Mouse (Mus musculus) urinary bladder, postnatal 4 days (tissue): ENCODE results near the gene Pigu.

ENCODE experiments used
- DNase-seq, 2 experiments: peaks; one replicate each; pipeline ENCODE4 v3.0.0; 2021 to 2022; ENCODE audit warnings: low spot score in 2 of 2

Gene Pigu

GRCm38 (mm10) chr2:155367635-155368284 lies 10.5 kb upstream of the Pigu start:
- DNase-seq = no peak

- no peak for DNase-seq
These were observed 613 bp upstream of the Pigu start for GRCm38 (mm10) chr2:155357686-155358399.

DNA sequence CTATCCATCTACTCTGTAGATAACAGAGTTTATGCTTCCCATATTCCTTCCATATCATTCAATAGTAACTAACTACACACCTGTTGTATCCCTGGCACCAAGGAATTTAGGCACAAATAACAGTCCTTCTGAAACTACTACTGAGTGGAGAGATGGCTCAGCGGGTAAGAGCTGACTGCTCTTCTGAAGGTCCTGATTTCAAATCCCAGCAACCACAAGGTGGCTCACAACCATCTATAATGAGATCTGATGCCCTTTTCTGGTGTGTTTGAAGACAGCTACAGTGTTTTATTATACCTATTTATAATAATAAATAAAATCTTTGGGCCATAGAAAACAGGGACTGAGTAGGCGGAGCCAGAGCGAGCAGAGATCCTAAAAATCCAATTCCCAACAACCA lies 2.8 kb downstream of the Pigu start:
- no peak for DNase-seq

GRCm38 (mm10) chr2:155346670-155347069 lies 10.6 kb downstream of the Pigu start:
- DNase-seq = no peak

- no peak for DNase-seq
These were observed 17.1 kb downstream of the Pigu start for GRCm38 (mm10) chr2:155340166-155340565.

DNA sequence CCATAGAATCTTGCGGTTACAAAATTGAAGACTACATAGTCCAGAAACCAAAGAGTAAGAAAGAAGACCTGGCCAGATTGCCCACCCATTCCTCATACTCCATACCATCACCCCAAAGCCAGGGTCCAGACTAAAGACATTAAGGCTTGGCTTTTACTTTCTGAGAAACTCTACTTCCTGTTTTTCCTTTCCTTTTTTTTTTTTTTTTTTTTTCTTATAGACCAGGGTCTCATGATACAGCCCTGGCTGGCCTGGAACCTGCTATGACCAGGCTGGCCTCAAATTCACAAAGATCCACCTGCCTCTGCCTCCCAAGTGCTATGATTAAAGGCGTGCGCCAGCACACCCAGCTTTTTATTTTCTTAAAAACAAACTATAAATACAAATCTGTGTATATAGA lies 21.0 kb downstream of the Pigu start:
- DNase-seq = no peak

DNA sequence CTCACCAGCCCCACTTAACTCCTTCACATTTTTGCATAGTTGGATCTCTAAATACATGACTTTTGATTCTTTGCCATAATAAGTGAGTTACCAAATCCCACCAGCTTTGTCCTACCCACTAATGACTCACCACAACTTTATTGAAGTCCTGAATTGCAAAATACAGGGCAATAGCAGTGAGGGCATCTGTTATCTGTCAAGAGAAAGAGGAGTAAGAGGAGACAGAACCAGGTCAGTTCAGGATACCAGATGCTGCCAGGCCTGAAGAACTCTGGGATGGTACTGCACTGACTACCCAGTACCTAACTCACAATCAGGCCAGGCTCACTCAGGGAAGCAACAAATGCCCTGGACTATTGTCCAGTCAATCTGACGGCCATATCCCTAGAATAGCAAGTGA lies 22.0 kb downstream of the Pigu start:
- DNase-seq = no peak

DNA sequence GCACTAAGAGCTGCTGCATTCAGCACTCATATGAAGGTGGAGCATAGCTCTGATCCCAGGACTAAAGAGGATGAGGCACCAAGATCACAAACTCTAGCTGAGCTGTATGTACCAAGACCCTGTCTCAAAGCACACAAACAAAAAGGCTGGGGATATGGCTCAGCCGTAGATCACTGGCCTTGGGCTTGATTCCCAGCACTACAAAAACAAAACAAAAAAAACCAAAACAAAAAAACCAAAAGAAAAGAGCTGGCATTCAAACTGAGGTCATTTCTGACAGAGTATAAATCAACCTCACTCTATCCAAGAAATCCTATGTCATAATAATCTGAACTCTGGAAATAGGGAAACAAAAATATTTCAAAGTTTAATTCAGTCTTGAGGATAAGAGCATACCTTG lies 23.8 kb downstream of the Pigu start:
- no peak for DNase-seq

DNA sequence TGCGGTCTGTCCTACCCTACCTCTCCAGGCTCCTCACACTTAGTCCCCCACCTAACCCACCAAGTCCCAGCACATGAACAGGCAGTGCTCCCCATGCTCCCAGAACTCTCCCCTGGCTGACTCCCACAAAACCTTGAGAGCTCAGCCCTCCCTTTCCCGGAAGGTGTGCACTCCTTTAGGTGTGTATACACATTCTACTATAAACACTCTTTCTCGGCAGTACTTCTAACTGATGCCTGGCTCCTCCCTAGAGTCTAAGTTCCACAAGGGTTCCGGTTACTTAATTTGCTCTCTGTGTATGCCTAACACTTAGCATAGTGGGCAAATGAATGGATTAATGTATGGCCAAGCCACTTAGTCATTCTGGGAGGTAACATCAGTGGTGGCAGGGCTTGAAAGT lies 25.9 kb downstream of the Pigu start:
- no peak for DNase-seq

DNA sequence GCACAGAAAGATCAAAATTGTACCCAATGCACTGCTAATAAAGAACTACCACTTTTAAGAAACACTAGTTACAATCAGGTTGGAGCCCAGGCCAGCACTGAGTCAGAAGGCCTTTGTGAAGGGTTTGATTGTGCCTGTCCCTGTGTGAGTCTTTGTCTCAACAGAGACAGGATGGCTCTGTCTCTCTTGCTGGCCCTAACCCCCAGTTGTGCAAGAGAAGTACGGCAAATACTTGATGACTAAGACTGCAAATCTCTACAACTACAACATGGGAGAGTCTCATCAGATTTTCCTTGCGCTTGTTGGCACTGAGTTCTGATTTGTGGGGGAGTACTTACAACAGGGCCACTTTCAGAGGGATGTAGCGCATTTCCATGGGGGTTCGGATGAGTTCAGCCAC lies 26.4 kb downstream of the Pigu start:
- no peak for DNase-seq

DNA sequence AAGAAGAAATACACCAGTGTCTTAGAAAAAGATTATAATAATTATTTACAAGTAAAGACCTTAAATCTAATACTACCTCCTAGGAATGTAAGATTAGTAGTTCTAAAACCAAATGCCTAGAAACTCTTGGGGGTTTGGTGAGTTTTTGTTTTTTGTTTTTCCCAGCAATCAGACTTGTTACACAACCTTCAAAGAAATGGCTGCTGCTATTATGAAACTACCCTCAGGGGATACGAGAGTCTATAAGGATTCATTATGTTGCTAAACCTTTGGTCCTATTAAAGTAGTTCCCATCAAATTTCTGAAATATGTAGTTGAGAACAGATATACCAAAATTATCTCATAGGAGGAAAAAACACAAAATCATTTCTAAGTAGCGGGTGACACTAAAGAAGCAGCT lies 27.5 kb downstream of the Pigu start:
- no peak for DNase-seq

DNA sequence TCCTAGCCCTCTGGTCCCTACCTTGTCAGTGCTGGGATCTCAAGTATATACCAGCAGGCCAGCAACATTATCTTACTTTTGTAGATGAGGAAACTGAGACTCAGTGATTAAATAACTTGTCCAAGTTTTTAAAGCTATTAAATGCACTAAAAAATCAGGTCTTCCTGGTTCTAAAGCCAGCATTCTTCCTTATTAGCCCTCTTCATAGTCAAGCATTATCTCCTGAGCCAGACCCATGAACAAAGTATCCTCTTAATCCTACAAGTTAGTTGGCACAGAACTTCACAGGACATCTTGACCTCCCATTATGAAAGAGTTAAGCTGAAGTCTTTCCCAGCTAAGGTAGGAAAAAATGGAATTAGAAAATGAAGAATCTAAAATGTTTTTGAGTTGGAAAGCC lies 28.3 kb downstream of the Pigu start:
- no peak for DNase-seq

- DNase-seq = no peak
These were observed 29.3 kb downstream of the Pigu start for GRCm38 (mm10) chr2:155327906-155328305.

GRCm38 (mm10) chr2:155326001-155326400 lies 31.2 kb downstream of the Pigu start:
- DNase-seq = no peak

- no peak for DNase-seq
These were observed 36.6 kb downstream of the Pigu start for GRCm38 (mm10) chr2:155320596-155320995.

DNA sequence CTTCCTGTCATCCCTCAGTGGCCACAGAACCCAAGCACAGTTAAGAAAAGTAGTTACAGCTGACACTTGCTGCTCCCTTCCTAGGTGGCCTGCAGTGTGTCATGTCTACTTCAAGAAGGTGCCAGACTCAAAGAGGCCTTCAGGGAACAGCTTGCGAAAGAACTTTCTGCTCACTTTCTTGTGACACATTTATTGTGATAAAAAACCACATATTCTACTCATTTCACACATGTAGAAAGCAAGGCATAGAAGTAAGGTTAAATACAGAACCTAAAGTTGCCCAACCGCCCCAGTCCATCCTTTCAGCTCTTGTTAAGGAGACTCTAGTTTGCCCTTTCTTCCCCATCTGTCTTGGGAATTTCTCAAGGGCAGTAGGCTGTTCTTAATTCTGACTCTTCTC lies 38.6 kb downstream of the Pigu start:
- DNase-seq = no peak

- no peak for DNase-seq
These were observed 43.6 kb downstream of the Pigu start for GRCm38 (mm10) chr2:155313671-155314070.

- DNase-seq = no peak
These were observed 48.2 kb downstream of the Pigu start for GRCm38 (mm10) chr2:155308936-155309592.

GRCm38 (mm10) chr2:155299563-155299962 lies 57.7 kb downstream of the Pigu start:
- no peak for DNase-seq

DNA sequence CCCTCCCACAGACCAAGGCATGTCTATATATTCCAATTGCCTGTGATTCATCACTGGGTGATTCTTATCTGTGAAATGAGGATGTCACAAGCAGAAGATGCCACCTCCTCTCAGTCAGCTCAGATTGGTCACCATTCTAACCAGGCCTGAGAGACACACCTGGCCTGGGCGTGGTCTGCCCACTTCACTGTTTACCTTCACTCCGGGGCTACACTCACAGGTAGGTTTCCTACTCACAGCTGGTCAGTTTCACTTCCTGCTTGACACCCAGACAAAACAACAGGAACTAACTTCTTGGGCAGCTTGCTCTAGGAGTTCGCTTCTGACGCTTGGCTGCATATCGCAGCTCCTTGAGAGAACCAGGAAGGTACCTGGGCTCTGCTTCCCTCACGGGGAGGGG lies 61.8 kb downstream of the Pigu start:
- no peak for DNase-seq

GRCm38 (mm10) chr2:155293946-155294345 lies 63.3 kb downstream of the Pigu start:
- DNase-seq = no peak

- DNase-seq = no peak
These were observed 63.8 kb downstream of the Pigu start for GRCm38 (mm10) chr2:155293382-155293781.

GRCm38 (mm10) chr2:155290066-155290465 lies 67.2 kb downstream of the Pigu start:
- no peak for DNase-seq
